Mouse (Mus musculus): ENCODE results near the gene Grik4. TPM values are rescaled to one million over a fixed set of nuclear protein-coding genes. Genes with fewer than 3 reads are reported as not detected.
A peak's percentile ranks its signal among the peaks of the same experiment; 100 is the strongest.

Grik4 gene
- polyA plus RNA-seq, 1 experiment from 2014 or later, result 1.1 TPM

- H3K36me3 ChIP-seq (ENCODE audit: control insufficient read depth, insufficient read depth, low read length), result no peaks in the 10 kb centered on the region
- H3K9ac ChIP-seq (ENCODE audit: low read length), result no peak overlapping the region
- WGBS, result 70% methylated on average over 11 of the region's 11 CpGs
- peaks cover 7% of the 10 kb centered on the region; the same call in 1 of the 2 replicates for H3K4me1 ChIP-seq (replicated peaks; ENCODE audit: control insufficient read depth, insufficient read depth, low read length)
- no peak overlapping the region for H3K27ac ChIP-seq (ENCODE audit: low read depth, low read length)
- H3K9me3 ChIP-seq (ENCODE audit: control insufficient read depth, low read length), result no peaks in the 10 kb centered on the region
- ATAC-seq (replicated peaks; ENCODE audit: low FRiP score) (no peak), DNase-seq (ENCODE audit: low spot score) (no peak)
- H3K4me3 ChIP-seq (ENCODE audit: low read depth, low read length), result no peak overlapping the region
- H3K4me2 ChIP-seq (ENCODE audit: low read depth, low read length, severe bottlenecking), result no peak overlapping the region
- H3K27me3 ChIP-seq (ENCODE audit: control insufficient read depth, insufficient read depth, low read length), result no peaks in the 10 kb centered on the region
These were observed 302.7 kb downstream of the Grik4 start for GRCm38 (mm10) chr9:42641550-42642117.

DNA sequence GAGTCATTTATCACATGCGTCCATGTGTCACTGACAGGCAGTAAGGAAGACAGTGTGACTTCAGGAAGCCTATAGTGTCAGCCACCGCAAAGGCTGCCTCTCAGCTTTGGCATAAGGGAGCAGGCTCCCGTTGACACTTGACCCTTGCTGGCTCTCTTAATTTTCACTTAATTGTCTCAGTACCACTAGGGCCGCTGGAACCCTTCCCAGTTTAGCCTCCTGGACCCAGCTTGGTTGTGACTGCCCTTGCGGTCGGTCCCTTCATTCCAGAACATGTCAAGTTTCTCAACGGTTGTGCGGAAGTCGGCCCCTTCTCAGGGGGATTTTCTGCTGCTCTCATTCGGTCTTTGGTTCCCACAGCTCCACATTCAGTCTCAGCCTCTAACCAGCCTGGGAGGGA is 307.8 kb downstream of the Grik4 start:
- peaks cover 7% of the 10 kb centered on the region; the same call in 1 of the 2 replicates for H3K4me1 ChIP-seq (replicated peaks; ENCODE audit: control insufficient read depth, insufficient read depth, low read length)
- DNase-seq (ENCODE audit: low spot score) (no peak), ATAC-seq (replicated peaks; ENCODE audit: low FRiP score) (no peak)
- H3K9ac ChIP-seq (ENCODE audit: low read length), result no peak overlapping the region
- no peaks in the 10 kb centered on the region for H3K27me3 ChIP-seq (ENCODE audit: control insufficient read depth, insufficient read depth, low read length)
- H3K4me3 ChIP-seq (ENCODE audit: low read depth, low read length), result no peak overlapping the region
- 81% methylated on average over 10 of the region's 10 CpGs for WGBS
- no peak overlapping the region for H3K4me2 ChIP-seq (ENCODE audit: low read depth, low read length, severe bottlenecking)
- no peaks in the 10 kb centered on the region for H3K36me3 ChIP-seq (ENCODE audit: control insufficient read depth, insufficient read depth, low read length)
- H3K27ac ChIP-seq (ENCODE audit: low read depth, low read length), result no peak overlapping the region
- H3K9me3 ChIP-seq (ENCODE audit: control insufficient read depth, low read length), result no peaks in the 10 kb centered on the region

DNA sequence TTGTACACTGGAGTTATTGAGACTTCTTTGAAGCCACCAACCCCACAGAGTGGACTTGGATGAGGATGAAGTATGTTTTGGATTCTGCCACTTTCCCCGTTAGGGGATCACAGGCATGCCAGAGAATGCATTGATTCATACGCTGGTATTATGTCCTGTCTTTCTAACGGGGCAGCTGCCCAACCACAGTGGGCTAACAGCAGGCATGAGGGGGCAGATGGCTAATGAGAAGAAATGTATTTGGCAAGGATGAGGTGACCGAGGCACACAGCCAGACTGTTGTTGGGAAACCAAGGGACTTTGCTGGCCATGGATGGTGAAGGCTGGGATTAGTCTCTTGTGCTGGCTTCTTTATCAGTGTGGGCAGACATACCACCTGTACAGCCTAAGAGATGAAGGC is 312.8 kb downstream of the Grik4 start:
- H3K9me3 ChIP-seq (ENCODE audit: control insufficient read depth, low read length), result no peaks in the 10 kb centered on the region
- no peaks in the 10 kb centered on the region; the same call in 1 of the 2 replicates for H3K4me1 ChIP-seq (replicated peaks; ENCODE audit: control insufficient read depth, insufficient read depth, low read length)
- H3K9ac ChIP-seq (ENCODE audit: low read length), result no peak overlapping the region
- H3K27me3 ChIP-seq (ENCODE audit: control insufficient read depth, insufficient read depth, low read length), result no peaks in the 10 kb centered on the region
- no peak for DNase-seq (ENCODE audit: low spot score)
- no peak overlapping the region for H3K4me2 ChIP-seq (ENCODE audit: low read depth, low read length, severe bottlenecking)
- 78% methylated on average over 4 of the region's 4 CpGs for WGBS
- no peak overlapping the region for H3K27ac ChIP-seq (ENCODE audit: low read depth, low read length)
- no peaks in the 10 kb centered on the region for H3K36me3 ChIP-seq (ENCODE audit: control insufficient read depth, insufficient read depth, low read length)
- H3K4me3 ChIP-seq (ENCODE audit: low read depth, low read length), result no peak overlapping the region
- ATAC-seq (replicated peaks; ENCODE audit: low FRiP score), result no peak

DNA sequence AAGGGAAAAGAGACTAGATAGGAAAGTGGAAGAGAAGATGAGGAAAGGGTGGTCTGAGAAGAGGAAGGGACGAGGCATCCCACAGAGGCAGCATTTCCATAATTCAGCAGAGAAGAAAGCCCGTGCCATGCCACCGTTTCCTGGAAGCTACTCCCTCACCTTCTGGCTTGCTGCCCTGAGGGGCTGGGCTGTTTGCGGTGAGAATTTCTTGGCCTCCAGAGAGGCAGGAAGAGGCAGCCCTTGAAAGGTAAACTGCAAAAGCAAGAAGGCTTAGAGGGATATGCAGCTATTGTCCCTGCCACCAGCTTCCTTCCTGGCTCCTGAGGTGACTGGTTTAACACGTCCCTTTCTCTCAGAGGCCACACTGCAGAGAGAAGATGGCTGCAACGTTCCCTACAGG is 316.7 kb downstream of the Grik4 start:
- no peaks in the 10 kb centered on the region for H3K27me3 ChIP-seq (ENCODE audit: control insufficient read depth, insufficient read depth, low read length)
- ATAC-seq (replicated peaks; ENCODE audit: low FRiP score) (no peak), DNase-seq (ENCODE audit: low spot score) (no peak)
- H3K36me3 ChIP-seq (ENCODE audit: control insufficient read depth, insufficient read depth, low read length), result no peaks in the 10 kb centered on the region
- H3K4me1 ChIP-seq (replicated peaks; ENCODE audit: control insufficient read depth, insufficient read depth, low read length), result no peaks in the 10 kb centered on the region; the same call in 1 of the 2 replicates
- no peaks in the 10 kb centered on the region for H3K9me3 ChIP-seq (ENCODE audit: control insufficient read depth, low read length)
- no peak overlapping the region for H3K27ac ChIP-seq (ENCODE audit: low read depth, low read length)
- H3K4me2 ChIP-seq (ENCODE audit: low read depth, low read length, severe bottlenecking), result no peak overlapping the region
- H3K4me3 ChIP-seq (ENCODE audit: low read depth, low read length), result no peak overlapping the region
- 43% methylated on average over 6 of the region's 6 CpGs for WGBS
- no peak overlapping the region for H3K9ac ChIP-seq (ENCODE audit: low read length)

GRCm38 (mm10) chr9:42627146-42627545 is 317.1 kb downstream of the Grik4 start:
- no peaks in the 10 kb centered on the region for H3K9me3 ChIP-seq (ENCODE audit: control insufficient read depth, low read length)
- DNase-seq (ENCODE audit: low spot score) (no peak), ATAC-seq (replicated peaks; ENCODE audit: low FRiP score) (no peak)
- no peak overlapping the region for H3K27ac ChIP-seq (ENCODE audit: low read depth, low read length)
- H3K9ac ChIP-seq (ENCODE audit: low read length), result no peak overlapping the region
- H3K4me3 ChIP-seq (ENCODE audit: low read depth, low read length), result no peak overlapping the region
- no peak overlapping the region for H3K4me2 ChIP-seq (ENCODE audit: low read depth, low read length, severe bottlenecking)
- no peaks in the 10 kb centered on the region for H3K27me3 ChIP-seq (ENCODE audit: control insufficient read depth, insufficient read depth, low read length)
- H3K36me3 ChIP-seq (ENCODE audit: control insufficient read depth, insufficient read depth, low read length), result no peaks in the 10 kb centered on the region
- 68% methylated on average over 8 of the region's 8 CpGs for WGBS
- no peaks in the 10 kb centered on the region; the same call in 1 of the 2 replicates for H3K4me1 ChIP-seq (replicated peaks; ENCODE audit: control insufficient read depth, insufficient read depth, low read length)

- Histone ChIP-seq H3K4me3 (ENCODE audit: low read depth, low read length) (no peak overlapping the region), H3K9ac (ENCODE audit: low read length) (no peak overlapping the region), H3K36me3 (ENCODE audit: control insufficient read depth, insufficient read depth, low read length) (no peaks in the 10 kb centered on the region), H3K27me3 (ENCODE audit: control insufficient read depth, insufficient read depth, low read length) (no peaks in the 10 kb centered on the region), H3K4me1 (replicated peaks; ENCODE audit: control insufficient read depth, insufficient read depth, low read length) (no peaks in the 10 kb centered on the region; the same call in 1 of the 2 replicates), H3K27ac (ENCODE audit: low read depth, low read length) (0 out of 2 replicates have a peak overlapping the region, but pooled peaks have one; percentile 10), H3K4me2 (ENCODE audit: low read depth, low read length, severe bottlenecking) (no peak overlapping the region), H3K9me3 (ENCODE audit: control insufficient read depth, low read length) (no peaks in the 10 kb centered on the region)
- no peak for ATAC-seq (replicated peaks; ENCODE audit: low FRiP score)
- no peak for DNase-seq (ENCODE audit: low spot score)
- 33% methylated on average over 6 of the region's 6 CpGs for WGBS
These were observed 318.0 kb downstream of the Grik4 start for GRCm38 (mm10) chr9:42626226-42626775.

DNA sequence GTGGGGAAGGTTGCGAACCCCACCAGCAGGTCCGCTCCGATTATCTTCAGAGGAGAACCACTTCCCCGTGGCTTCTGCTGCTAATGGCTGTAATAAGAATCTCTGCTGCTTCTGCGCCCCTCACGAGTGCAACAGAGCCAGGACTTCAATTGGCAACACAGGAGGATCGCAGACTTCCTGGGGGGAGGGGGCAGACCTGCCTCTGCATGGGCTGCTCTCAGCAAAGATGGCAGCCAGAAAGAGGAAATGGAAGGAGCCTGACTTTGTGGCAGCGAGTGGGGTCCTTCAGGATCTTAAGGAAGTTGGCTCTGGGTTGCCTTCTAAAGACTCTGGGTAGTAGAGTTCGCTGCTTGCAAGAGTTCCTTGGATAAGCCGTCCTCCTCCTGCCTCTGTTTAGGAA is 329.9 kb downstream of the Grik4 start:
- ATAC-seq (replicated peaks; ENCODE audit: low FRiP score), result no peak
- WGBS, result 79% methylated on average over 10 of the region's 10 CpGs
- H3K27ac ChIP-seq (ENCODE audit: low read depth, low read length), result no peak overlapping the region

GRCm38 (mm10) chr9:42613827-42614226 is 330.5 kb downstream of the Grik4 start:
- no peak overlapping the region for H3K9ac ChIP-seq (ENCODE audit: low read length)
- no peak overlapping the region for H3K27ac ChIP-seq (ENCODE audit: low read depth, low read length)
- no peak overlapping the region for H3K4me2 ChIP-seq (ENCODE audit: low read depth, low read length, severe bottlenecking)
- H3K4me1 ChIP-seq (replicated peaks; ENCODE audit: control insufficient read depth, insufficient read depth, low read length), result no peaks in the 10 kb centered on the region
- WGBS, result 60% methylated on average over 6 of the region's 6 CpGs
- no peaks in the 10 kb centered on the region for H3K9me3 ChIP-seq (ENCODE audit: control insufficient read depth, low read length)
- no peaks in the 10 kb centered on the region for H3K27me3 ChIP-seq (ENCODE audit: control insufficient read depth, insufficient read depth, low read length)
- DNase-seq (ENCODE audit: low spot score), result no peak
- ATAC-seq (replicated peaks; ENCODE audit: low FRiP score), result no peak
- H3K4me3 ChIP-seq (ENCODE audit: low read depth, low read length), result no peak overlapping the region
- H3K36me3 ChIP-seq (ENCODE audit: control insufficient read depth, insufficient read depth, low read length), result no peaks in the 10 kb centered on the region

More for the DNA sequence above, 329.9 kb downstream of the Grik4 start:
- Histone ChIP-seq H3K4me1 (replicated peaks; ENCODE audit: control insufficient read depth, insufficient read depth, low read length) (no peaks in the 10 kb centered on the region), H3K4me2 (ENCODE audit: low read depth, low read length, severe bottlenecking) (no peak overlapping the region), H3K27me3 (ENCODE audit: control insufficient read depth, insufficient read depth, low read length) (no peaks in the 10 kb centered on the region), H3K9me3 (ENCODE audit: control insufficient read depth, low read length) (no peaks in the 10 kb centered on the region), H3K36me3 (ENCODE audit: control insufficient read depth, insufficient read depth, low read length) (no peaks in the 10 kb centered on the region), H3K9ac (ENCODE audit: low read length) (no peak overlapping the region), H3K4me3 (ENCODE audit: low read depth, low read length) (no peak overlapping the region)
- DNase-seq (ENCODE audit: low spot score), result no peak

GRCm38 (mm10) chr9:42612482-42612991 is 331.8 kb downstream of the Grik4 start:
- Histone ChIP-seq H3K27me3 (ENCODE audit: control insufficient read depth, insufficient read depth, low read length) (no peaks in the 10 kb centered on the region), H3K27ac (ENCODE audit: low read depth, low read length) (no peak overlapping the region), H3K4me3 (ENCODE audit: low read depth, low read length) (no peak overlapping the region), H3K4me1 (replicated peaks; ENCODE audit: control insufficient read depth, insufficient read depth, low read length) (no peaks in the 10 kb centered on the region), H3K9ac (ENCODE audit: low read length) (no peak overlapping the region), H3K36me3 (ENCODE audit: control insufficient read depth, insufficient read depth, low read length) (no peaks in the 10 kb centered on the region), H3K9me3 (ENCODE audit: control insufficient read depth, low read length) (no peaks in the 10 kb centered on the region), H3K4me2 (ENCODE audit: low read depth, low read length, severe bottlenecking) (no peak overlapping the region)
- DNase-seq (ENCODE audit: low spot score) (no peak), ATAC-seq (replicated peaks; ENCODE audit: low FRiP score) (no peak)
- 73% methylated on average over 14 of the region's 14 CpGs for WGBS

Data from forebrain, embryonic 11.5 days (tissue).